Mouse (Mus musculus) lung, embryonic 14.5 days (tissue): ENCODE measurements around the gene Sec1. TPM values are rescaled to one million over a fixed set of nuclear protein-coding genes. Genes with fewer than 3 reads are reported as not detected.
"Not testable (repeated sequence)": the region's sequence is repeated elsewhere in the genome, so short reads cannot be mapped to it uniquely, and the experiment has no call there.

ENCODE experiments used
- ATAC-seq: fragments of 200-750 bp; cut with Nextera tagmentation; 2 replicates; pipeline ENCODE4 v1.8.0; 2017; ENCODE audit warnings: mild to moderate bottlenecking, moderate TSS enrichment, moderate library complexity; ENCODE audit not compliant: insufficient read depth
- DNase-seq: peaks from one replicate; pipeline ENCODE4 v3.0.0-alpha.2; 2015
- H3K27ac ChIP-seq: fragments of 300-500 bp; sonication (generic); 2 replicates; pipeline ENCODE4 v1.5.1; 2014; ENCODE audit warnings: low read depth, mild to moderate bottlenecking, moderate library complexity
- H3K27me3 ChIP-seq: fragments of 300-500 bp; sonication (generic); 2 replicates; pipeline ENCODE4 v1.6.1; 2014; ENCODE audit warnings: low read length, control low read depth; ENCODE audit not compliant: insufficient read depth
- H3K36me3 ChIP-seq: fragments of 300-500 bp; sonication (generic); 2 replicates; pipeline ENCODE4 v1.6.1; 2014; ENCODE audit warnings: control low read depth; ENCODE audit not compliant: insufficient read depth
- H3K4me1 ChIP-seq: fragments of 300-500 bp; sonication (generic); 2 replicates; pipeline ENCODE4 v1.6.1; 2014; ENCODE audit warnings: antibody characterized with exemption, control low read depth; ENCODE audit not compliant: insufficient read depth
- H3K4me2 ChIP-seq: fragments of 300-500 bp; sonication (generic); 2 replicates; pipeline ENCODE4 v1.6.1; 2014; ENCODE audit warnings: mild to moderate bottlenecking
- H3K4me3 ChIP-seq: fragments of 300-500 bp; sonication (generic); 2 replicates; pipeline ENCODE4 v1.5.1; 2014; ENCODE audit warnings: low read depth, low read length
- H3K9ac ChIP-seq: fragments of 300-500 bp; sonication (generic); 2 replicates; pipeline ENCODE4 v1.6.1; 2014
- H3K9me3 ChIP-seq: fragments of 300-500 bp; sonication (generic); 2 replicates; pipeline ENCODE4 v1.6.1; 2016; ENCODE audit warnings: low read depth, low read length, control low read depth
- CTCF ChIP-seq: IDR thresholded peaks from 2 replicates; pipeline ENCODE4 v1.5.1; 2016; ENCODE audit warnings: antibody characterized with exemption, low read depth
- WGBS: fragments of 180-500 bp; shearing (Covaris S2); extraction: QIAGEN DNeasy Blood & Tissue Kit; methylation state at CpG from one replicate; pipeline ENCODE4 v1.1.7; 2014; 5-methylcytosine and 5-hydroxymethylcytosine counted together
- polyA plus RNA-seq: library from polyadenylated mRNA; unstranded; fragments of >200 nt; fragmentation: Nextera tagmentation; extraction: Ambion mirVana; gene quantifications from 2 replicates; pipeline ENCODE4 v1.2.1, GENCODE M21; 2014

Sec1 gene
- polyA plus RNA-seq, 1 experiment from 2014 or later, result not detected

GRCm38 (mm10) chr7:45665303-45666138, 28.7 kb downstream of the Sec1 start:
- ATAC-seq (peak; percentile 63; the same call in 1 of the 2 replicates), DNase-seq (peak; percentile 50)
- no peaks in the 10 kb centered on the region for H3K36me3 ChIP-seq

GRCm38 (mm10) chr7:45661702-45662101, 32.5 kb downstream of the Sec1 start:
- ATAC-seq, H3K4me1 ChIP-seq, H3K9ac ChIP-seq, H3K4me3 ChIP-seq, H3K27ac ChIP-seq, DNase-seq, H3K36me3 ChIP-seq, H3K9me3 ChIP-seq, H3K27me3 ChIP-seq, H3K4me2 ChIP-seq: not testable (repeated sequence)
- 83% methylated on average over 6 of the region's 6 CpGs for WGBS

More at GRCm38 (mm10) chr7:45665303-45666138, 28.7 kb downstream of the Sec1 start:
- Histone ChIP-seq H3K27ac (no peak overlapping the region), H3K4me1 (0 out of 2 replicates have a peak, but pooled peaks cover 9% of the 10 kb centered on the region), H3K9me3 (no peaks in the 10 kb centered on the region), H3K4me2 (peak overlapping the region; percentile 27; the same call in 1 of the 2 replicates), H3K27me3 (no peaks in the 10 kb centered on the region), H3K9ac (no peak overlapping the region; the same call in 1 of the 2 replicates), H3K4me3 (no peak overlapping the region)
- no peak for TF ChIP-seq CTCF
- 36% methylated on average over 13 of the region's 13 CpGs for WGBS

- Histone ChIP-seq H3K9ac (no peak overlapping the region), H3K4me3 (no peak overlapping the region), H3K4me2 (no peak overlapping the region), H3K4me1 (0 out of 2 replicates have a peak, but pooled peaks cover 9% of the 10 kb centered on the region), H3K27me3 (no peaks in the 10 kb centered on the region), H3K36me3 (no peaks in the 10 kb centered on the region), H3K27ac (no peak overlapping the region), H3K9me3 (no peaks in the 10 kb centered on the region)
- no peak for ATAC-seq
- no peak for DNase-seq
- WGBS, result 75% methylated on average over 11 of the region's 11 CpGs
- TF ChIP-seq CTCF, result no peak
These were observed 33.3 kb downstream of the Sec1 start for GRCm38 (mm10) chr7:45660746-45661478.

GRCm38 (mm10) chr7:45654424-45655047, 39.7 kb downstream of the Sec1 start:
- no peak for TF ChIP-seq CTCF
- peak overlapping the region; percentile 46 for H3K4me2 ChIP-seq
- 0 out of 2 replicates have a peak, but pooled peaks cover 2% of the 10 kb centered on the region for H3K4me1 ChIP-seq
- no peaks in the 10 kb centered on the region for H3K9me3 ChIP-seq
- WGBS, result 23% methylated on average over 17 of the region's 17 CpGs
- DNase-seq, result peak; percentile 56
- H3K36me3 ChIP-seq, result no peaks in the 10 kb centered on the region
- no peak overlapping the region for H3K4me3 ChIP-seq
- peak overlapping the region; percentile 36; the same call in 1 of the 2 replicates for H3K27ac ChIP-seq
- no peaks in the 10 kb centered on the region for H3K27me3 ChIP-seq
- peak; percentile 63 for ATAC-seq
- H3K9ac ChIP-seq, result peak overlapping the region; percentile 16; the same call in 1 of the 2 replicates

GRCm38 (mm10) chr7:45650484-45650883, 43.7 kb downstream of the Sec1 start:
- H3K4me1 ChIP-seq, H3K4me2 ChIP-seq, H3K27me3 ChIP-seq, ATAC-seq, H3K36me3 ChIP-seq, H3K9ac ChIP-seq, H3K4me3 ChIP-seq, DNase-seq, H3K9me3 ChIP-seq, H3K27ac ChIP-seq: not testable (repeated sequence)
- 93% methylated on average over 19 of the region's 20 CpGs for WGBS

GRCm38 (mm10) chr7:45649351-45649750, 44.9 kb downstream of the Sec1 start:
- Histone ChIP-seq H3K36me3 (no peaks in the 10 kb centered on the region), H3K27me3 (no peaks in the 10 kb centered on the region), H3K27ac (no peak overlapping the region; the same call in 1 of the 2 replicates), H3K4me1 (no peaks in the 10 kb centered on the region), H3K4me2 (no peak overlapping the region), H3K9ac (no peak overlapping the region), H3K9me3 (no peaks in the 10 kb centered on the region), H3K4me3 (no peak overlapping the region)
- ATAC-seq (no peak), DNase-seq (no peak)
- TF ChIP-seq CTCF, result no peak
- WGBS, result 68% methylated on average over 8 of the region's 8 CpGs

GRCm38 (mm10) chr7:45646671-45647070, 47.5 kb downstream of the Sec1 start:
- ATAC-seq (no peak), DNase-seq (no peak)
- TF ChIP-seq CTCF, result no peak
- Histone ChIP-seq H3K36me3 (no peaks in the 10 kb centered on the region), H3K27ac (no peak overlapping the region), H3K9me3 (no peaks in the 10 kb centered on the region), H3K4me3 (no peak overlapping the region), H3K4me2 (no peak overlapping the region), H3K9ac (no peak overlapping the region), H3K4me1 (peaks cover 11% of the 10 kb centered on the region), H3K27me3 (no peaks in the 10 kb centered on the region)
- 72% methylated on average over 4 of the region's 4 CpGs for WGBS
